Mouse (Mus musculus) olfactory bulb, adult 2 months (tissue): Measurements from ENCODE around the gene Homer2. TPM values are rescaled to one million over a fixed set of nuclear protein-coding genes. Genes with fewer than 3 reads are reported as not detected.

Experiments used
- H3K27ac ChIP-seq: fragments of 200-500 bp; 2 replicates; pipeline ENCODE4 v1.5.1; 2012; ENCODE audit warnings: low read depth, low read length; ENCODE audit not compliant: insufficient read depth
- H3K4me1 ChIP-seq: fragments of 200-500 bp; 2 replicates; pipeline ENCODE4 v1.6.1; 2012; ENCODE audit warnings: low read length; ENCODE audit not compliant: control insufficient read depth, insufficient read depth
- H3K4me3 ChIP-seq: fragments of 200-500 bp; 2 replicates; pipeline ENCODE4 v1.5.1; 2012; ENCODE audit warnings: mild to moderate bottlenecking, low read depth, low read length, moderate library complexity; ENCODE audit not compliant: insufficient read depth
- CTCF ChIP-seq: fragments of 200-500 bp; IDR thresholded peaks from 2 replicates; pipeline ENCODE4 v1.5.1; 2012; ENCODE audit warnings: low read depth, mild to moderate bottlenecking, low read length, moderate library complexity; ENCODE audit not compliant: insufficient read depth
- POLR2A ChIP-seq: fragments of 200-500 bp; IDR thresholded peaks from 2 replicates; pipeline ENCODE4 v1.6.1; 2012; ENCODE audit warnings: mild to moderate bottlenecking, low read depth, low read length, moderate library complexity; ENCODE audit not compliant: insufficient read depth
- WGBS: fragments of 180-500 bp; shearing (Covaris S2); methylation state at CpG from one replicate; pipeline ENCODE4 v1.1.7; 2018; 5-methylcytosine and 5-hydroxymethylcytosine counted together
- polyA plus RNA-seq: library from polyadenylated mRNA; stranded (reverse); fragments of >200 nt; gene quantifications from 2 replicates; pipeline ENCODE4 v1.2.4, GENCODE M21; 2012; ENCODE audit warnings: low replicate concordance; ENCODE audit not compliant: missing spikeins, insufficient read depth, insufficient read length

Homer2 gene
- polyA plus RNA-seq, 1 experiment, result not detected

DNA sequence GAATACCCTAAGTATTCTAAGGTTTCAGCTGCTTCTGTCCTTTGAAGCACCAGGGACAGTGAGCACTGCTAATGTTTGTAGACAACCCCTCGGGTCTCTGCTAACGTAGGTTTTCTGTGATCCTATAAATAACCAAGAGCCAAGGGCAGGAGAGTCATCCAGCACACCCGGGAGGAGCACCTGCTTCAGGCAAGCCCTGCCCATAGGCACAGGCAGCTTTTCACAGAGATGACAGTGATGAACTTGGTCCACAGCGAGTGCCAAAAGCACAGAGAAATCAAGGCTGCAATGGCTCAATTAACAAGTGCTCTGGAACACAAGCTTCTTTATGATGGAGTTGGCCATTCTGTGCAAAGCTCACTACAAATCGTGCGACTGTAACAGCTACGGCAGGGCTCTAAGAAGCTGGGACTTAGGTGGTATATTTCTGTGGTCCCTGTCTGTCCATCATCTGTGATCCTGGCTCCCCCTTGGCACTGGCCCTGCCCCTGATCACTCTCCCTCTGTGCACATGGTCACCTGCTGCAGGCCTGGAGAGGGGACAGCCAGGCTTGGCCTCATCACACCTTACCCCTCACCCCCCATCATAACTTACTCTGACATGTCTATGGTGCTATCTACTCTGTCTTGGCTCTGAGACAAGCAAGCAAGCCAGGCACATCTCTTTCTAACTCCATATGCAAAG lies 62.6 kb downstream of the Homer2 start:
- Histone ChIP-seq H3K4me1 (peaks cover 44% of the 10 kb centered on the region), H3K27ac (0 out of 2 replicates have a peak overlapping the region, but pooled peaks have one; percentile 21), H3K4me3 (no peak overlapping the region)
- 35% methylated on average over 7 of the region's 7 CpGs for WGBS
- no peak for TF ChIP-seq POLR2A
- no peak for TF ChIP-seq CTCF

DNA sequence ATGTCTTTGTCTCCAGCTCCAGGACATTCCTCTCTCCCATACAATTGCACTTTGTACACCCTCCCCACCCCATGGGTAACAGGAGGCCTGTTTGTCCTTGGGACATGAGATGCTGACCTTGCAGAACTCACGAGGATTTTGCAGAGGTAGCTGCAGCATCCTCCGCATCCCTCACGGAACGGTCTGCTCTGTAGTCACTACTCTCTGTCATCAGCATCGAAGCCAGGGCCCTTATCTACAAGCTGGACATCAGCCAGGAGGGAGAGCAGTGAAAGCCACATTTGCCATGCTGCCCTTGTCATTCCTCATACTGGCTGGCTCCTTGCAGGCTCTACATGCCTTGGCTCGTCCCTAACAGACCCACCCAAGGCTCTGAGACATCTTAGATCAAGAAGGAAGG lies 66.2 kb downstream of the Homer2 start:
- Histone ChIP-seq H3K4me3 (no peak overlapping the region), H3K27ac (no peak overlapping the region; the same call in 1 of the 2 replicates), H3K4me1 (peaks cover 28% of the 10 kb centered on the region)
- TF ChIP-seq POLR2A (no peak), CTCF (no peak)
- 58% methylated on average over 6 of the region's 6 CpGs for WGBS

GRCm38 (mm10) chr7:81632586-81632985 lies 74.7 kb downstream of the Homer2 start:
- WGBS, result 76% methylated on average over 6 of the region's 6 CpGs
- no peak for TF ChIP-seq POLR2A
- no peak for TF ChIP-seq CTCF
- Histone ChIP-seq H3K27ac (peak overlapping the region; percentile 29; the same call in 1 of the 2 replicates), H3K4me3 (no peak overlapping the region), H3K4me1 (peaks cover 22% of the 10 kb centered on the region)

DNA sequence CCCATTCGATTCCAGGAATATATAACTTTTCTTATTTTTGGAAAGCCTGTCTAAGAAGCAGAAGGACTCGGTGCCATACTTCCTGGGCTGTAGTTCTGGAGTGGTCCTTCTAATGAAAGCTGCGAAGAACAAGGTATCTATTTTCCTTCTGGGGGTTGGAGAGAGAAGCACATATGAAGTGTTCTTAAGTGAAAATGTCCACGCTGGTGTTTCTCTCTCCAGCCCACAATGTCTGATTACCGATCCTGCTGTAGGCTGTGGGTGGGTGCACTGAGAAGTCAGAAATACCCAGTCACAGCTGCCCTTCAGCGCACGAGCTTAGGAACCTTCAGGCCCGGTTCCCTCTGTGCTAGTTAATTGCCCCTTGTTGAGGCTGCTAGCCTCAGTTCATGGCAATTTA lies 76.1 kb downstream of the Homer2 start:
- WGBS, result 37% methylated on average over 8 of the region's 8 CpGs
- H3K27ac ChIP-seq, result peak overlapping the region; percentile 80
- H3K4me3 ChIP-seq, result no peak overlapping the region
- peaks cover 22% of the 10 kb centered on the region for H3K4me1 ChIP-seq
- TF ChIP-seq POLR2A (no peak), CTCF (no peak)

DNA sequence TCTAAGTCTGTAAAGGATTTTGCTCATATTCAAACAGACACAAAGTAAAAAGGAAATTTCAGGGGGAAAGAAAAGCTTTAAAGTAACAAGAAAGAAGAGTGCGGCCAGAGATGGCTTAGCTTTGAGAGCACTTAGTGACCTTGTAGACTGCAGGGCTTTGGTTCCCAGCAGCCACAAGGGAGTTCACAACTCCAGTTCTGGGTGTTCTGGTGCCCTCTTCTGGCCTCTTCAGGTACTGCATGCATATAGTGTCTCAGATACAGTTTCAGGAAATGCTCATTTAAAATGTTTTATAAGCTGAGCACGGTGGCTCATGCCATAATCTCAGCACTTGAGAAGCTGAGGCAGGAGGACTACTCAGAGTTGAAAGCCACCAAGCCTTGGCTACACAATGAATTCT lies 80.9 kb downstream of the Homer2 start:
- H3K27ac ChIP-seq, result no peak overlapping the region
- H3K4me3 ChIP-seq, result no peak overlapping the region
- 93% methylated on average over 2 of the region's 2 CpGs for WGBS
- TF ChIP-seq POLR2A (no peak), CTCF (peak; percentile 36; the same call in 1 of the 2 replicates)
- H3K4me1 ChIP-seq, result peaks cover 15% of the 10 kb centered on the region

DNA sequence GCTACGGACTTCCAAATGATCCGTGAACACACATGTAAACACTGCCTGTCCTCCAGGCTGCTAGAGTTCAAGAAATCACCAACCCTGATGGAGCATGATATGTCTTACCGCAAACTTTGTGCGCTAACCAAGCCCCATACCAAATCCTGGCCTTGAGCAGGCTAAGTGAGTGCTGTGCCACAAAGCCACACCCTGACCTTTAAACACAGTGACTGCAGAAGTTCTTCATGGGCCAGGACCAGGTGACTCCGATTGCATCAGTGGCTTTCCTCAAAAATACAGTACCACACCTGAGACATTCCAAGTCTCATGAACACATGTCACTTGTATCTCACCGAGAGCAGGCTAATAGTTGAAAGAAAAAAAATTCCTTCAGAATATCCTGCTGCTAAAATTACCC lies 83.6 kb downstream of the Homer2 start:
- H3K27ac ChIP-seq, result no peak overlapping the region
- peaks cover 9% of the 10 kb centered on the region for H3K4me1 ChIP-seq
- H3K4me3 ChIP-seq, result no peak overlapping the region
- 80% methylated on average over 6 of the region's 6 CpGs for WGBS
- TF ChIP-seq CTCF, result no peak
- TF ChIP-seq POLR2A, result no peak

DNA sequence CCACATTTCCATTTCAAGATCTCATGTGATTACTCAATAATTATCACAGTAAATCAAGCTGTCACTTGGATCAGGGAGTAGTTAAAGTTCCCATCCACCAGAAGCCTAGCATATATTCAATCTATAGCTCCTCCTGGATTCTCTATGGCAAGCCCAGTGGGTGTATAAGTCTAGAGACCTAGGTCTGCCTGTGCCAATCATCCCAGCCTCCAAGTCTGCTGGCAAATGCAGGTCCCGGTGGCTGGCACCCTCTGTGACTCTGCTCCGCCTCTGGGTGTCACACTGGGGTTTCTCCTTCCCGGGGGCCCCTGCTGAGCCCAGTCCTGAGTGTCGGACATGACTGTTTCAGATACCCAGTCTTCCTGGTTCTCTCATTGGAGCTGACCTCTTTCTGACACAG lies 84.5 kb downstream of the Homer2 start:
- Histone ChIP-seq H3K27ac (no peak overlapping the region), H3K4me3 (no peak overlapping the region), H3K4me1 (peaks cover 9% of the 10 kb centered on the region)
- WGBS, result 48% methylated on average over 4 of the region's 4 CpGs
- TF ChIP-seq CTCF, result no peak
- TF ChIP-seq POLR2A, result no peak

- Histone ChIP-seq H3K27ac (no peak overlapping the region), H3K4me1 (peaks cover 4% of the 10 kb centered on the region; the same call in 1 of the 2 replicates), H3K4me3 (no peak overlapping the region)
- TF ChIP-seq CTCF (no peak), POLR2A (no peak)
- WGBS, result 78% methylated on average over 9 of the region's 9 CpGs
Measured at GRCm38 (mm10) chr7:81615031-81615430, 92.3 kb downstream of the Homer2 start.

GRCm38 (mm10) chr7:81612856-81613635 lies 94.3 kb downstream of the Homer2 start:
- WGBS, result 91% methylated on average over 13 of the region's 13 CpGs
- Histone ChIP-seq H3K4me3 (no peak overlapping the region), H3K27ac (no peak overlapping the region), H3K4me1 (peaks cover 4% of the 10 kb centered on the region; the same call in 1 of the 2 replicates)
- TF ChIP-seq CTCF, result no peak
- no peak for TF ChIP-seq POLR2A
